Mouse (Mus musculus) frontal cortex, postnatal 25 days (tissue): ENCODE measurements around the gene Muc4.

Experiments used
- DNase-seq, 2 experiments: peaks; one replicate each; pipeline ENCODE4 v3.0.0; 2022; ENCODE audit warnings: low spot score in 2 of 2

The Muc4 gene

GRCm38 (mm10) chr16:32803901-32804300 lies 68.2 kb downstream of the Muc4 start:
- no peak for DNase-seq

- DNase-seq: no peak
These were observed 69.5 kb downstream of the Muc4 start for GRCm38 (mm10) chr16:32805151-32805550.

GRCm38 (mm10) chr16:32807408-32808185 lies 71.9 kb downstream of the Muc4 start:
- no peak for DNase-seq

- DNase-seq: no peak
These were observed 74.6 kb downstream of the Muc4 start, which contains the start of gene Smbd1 for GRCm38 (mm10) chr16:32810321-32810720. Gene Smbd1 (minus strand): TSS chr16:32810477.

- peak; percentile 64 to 78 for DNase-seq
These were observed 77.2 kb downstream of the Muc4 start for GRCm38 (mm10) chr16:32812888-32813361.

- no peak for DNase-seq
These were observed 77.7 kb downstream of the Muc4 start for GRCm38 (mm10) chr16:32813362-32813761.

- DNase-seq: no peak
These were observed 78.1 kb downstream of the Muc4 start for GRCm38 (mm10) chr16:32813771-32814170.

GRCm38 (mm10) chr16:32814539-32814938 lies 78.9 kb downstream of the Muc4 start:
- DNase-seq: peak in 1 of 2 experiments; percentile 17

GRCm38 (mm10) chr16:32815160-32815605 lies 79.5 kb downstream of the Muc4 start:
- no peak for DNase-seq

- DNase-seq: no peak
These were observed 82.3 kb downstream of the Muc4 start for GRCm38 (mm10) chr16:32818036-32818435.

- DNase-seq: no peak
These were observed 82.8 kb downstream of the Muc4 start for GRCm38 (mm10) chr16:32818441-32818840.

GRCm38 (mm10) chr16:32821772-32822449 lies 86.2 kb downstream of the Muc4 start:
- DNase-seq: no peak

GRCm38 (mm10) chr16:32822450-32822827 lies 86.8 kb downstream of the Muc4 start:
- no peak for DNase-seq

- no peak for DNase-seq
These were observed 87.2 kb downstream of the Muc4 start for GRCm38 (mm10) chr16:32822881-32823280.

- DNase-seq: no peak
These were observed 87.8 kb downstream of the Muc4 start for GRCm38 (mm10) chr16:32823487-32823886.

GRCm38 (mm10) chr16:32824061-32824460 lies 88.4 kb downstream of the Muc4 start:
- DNase-seq: no peak

- DNase-seq: no peak
These were observed 89.7 kb downstream of the Muc4 start for GRCm38 (mm10) chr16:32825380-32825779.

- DNase-seq: no peak
These were observed 90.8 kb downstream of the Muc4 start for GRCm38 (mm10) chr16:32826521-32826920.

GRCm38 (mm10) chr16:32829104-32829503 lies 93.4 kb downstream of the Muc4 start:
- DNase-seq: no peak

- no peak for DNase-seq
These were observed 95.8 kb downstream of the Muc4 start for GRCm38 (mm10) chr16:32831501-32831900.
